Mouse (Mus musculus): ENCODE measurements around the gene Rnase2a. TPM values are rescaled to one million over a fixed set of nuclear protein-coding genes. Genes with fewer than 3 reads are reported as not detected.
"Not testable (repeated sequence)": the region's sequence is repeated elsewhere in the genome, so short reads cannot be mapped to it uniquely, and the experiment has no call there.

The Rnase2a gene
- polyA plus RNA-seq, 1 experiment from 2014 or later: not detected

DNA sequence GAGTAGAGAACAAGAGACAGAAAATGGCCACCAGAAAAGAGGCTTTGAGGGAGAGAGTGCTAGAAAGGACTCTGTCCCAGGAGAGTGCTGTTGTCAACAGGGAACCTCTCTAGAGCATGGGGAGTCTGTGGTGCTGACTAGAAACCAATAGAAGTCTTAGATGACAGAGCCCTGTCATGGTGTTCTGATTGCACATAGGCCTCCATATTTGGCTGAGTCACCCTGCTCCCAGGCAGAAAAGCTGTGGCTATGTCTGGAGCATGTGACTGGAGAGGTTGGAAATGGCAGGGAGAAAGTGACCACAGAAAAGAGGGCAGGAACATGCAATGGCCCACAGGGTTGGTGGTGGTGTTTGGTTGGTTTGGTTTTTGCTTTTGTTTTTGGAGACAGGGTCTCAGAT is 3.7 kb downstream of the Rnase2a start:
- H3K36me3 ChIP-seq (ENCODE audit: control insufficient read depth, insufficient read depth, low read length); H3K4me3 ChIP-seq (ENCODE audit: low read depth, low read length); H3K9ac ChIP-seq (ENCODE audit: low read depth, low read length); ATAC-seq; H3K27me3 ChIP-seq (ENCODE audit: control insufficient read depth, insufficient read depth, low read depth, low read length); H3K27ac ChIP-seq (ENCODE audit: low read length); H3K4me1 ChIP-seq (ENCODE audit: control insufficient read depth, insufficient read depth, low read length); H3K4me2 ChIP-seq (ENCODE audit: low read length); H3K9me3 ChIP-seq (replicated peaks; ENCODE audit: control insufficient read depth, low read length, poor library complexity, severe bottlenecking): not testable (repeated sequence)

GRCm38 (mm10) chr14:51250348-51250747 is 5.6 kb downstream of the Rnase2a start:
- no peaks in the 10 kb centered on the region for H3K4me1 ChIP-seq (ENCODE audit: control insufficient read depth, insufficient read depth, low read length)
- no peak overlapping the region for H3K4me3 ChIP-seq (ENCODE audit: low read depth, low read length)
- H3K4me2 ChIP-seq (ENCODE audit: low read length): no peak overlapping the region
- WGBS: 91% methylated on average over 3 of the region's 3 CpGs
- H3K27ac ChIP-seq (ENCODE audit: low read length): no peak overlapping the region
- no peak overlapping the region for H3K9ac ChIP-seq (ENCODE audit: low read depth, low read length)
- no peak for ATAC-seq
- H3K27me3 ChIP-seq (ENCODE audit: control insufficient read depth, insufficient read depth, low read depth, low read length): no peaks in the 10 kb centered on the region
- H3K9me3 ChIP-seq (replicated peaks; ENCODE audit: control insufficient read depth, low read length, poor library complexity, severe bottlenecking): no peaks in the 10 kb centered on the region
- no peaks in the 10 kb centered on the region for H3K36me3 ChIP-seq (ENCODE audit: control insufficient read depth, insufficient read depth, low read length)

GRCm38 (mm10) chr14:51247736-51248135 is 8.2 kb downstream of the Rnase2a start:
- no peaks in the 10 kb centered on the region for H3K4me1 ChIP-seq (ENCODE audit: control insufficient read depth, insufficient read depth, low read length)
- no peak overlapping the region for H3K4me3 ChIP-seq (ENCODE audit: low read depth, low read length)
- no peak overlapping the region for H3K9ac ChIP-seq (ENCODE audit: low read depth, low read length)
- H3K36me3 ChIP-seq (ENCODE audit: control insufficient read depth, insufficient read depth, low read length): no peaks in the 10 kb centered on the region
- WGBS: 89% methylated on average over 1 of the region's 1 CpGs
- no peaks in the 10 kb centered on the region for H3K9me3 ChIP-seq (replicated peaks; ENCODE audit: control insufficient read depth, low read length, poor library complexity, severe bottlenecking)
- H3K27ac ChIP-seq (ENCODE audit: low read length): no peak overlapping the region
- H3K27me3 ChIP-seq (ENCODE audit: control insufficient read depth, insufficient read depth, low read depth, low read length): no peaks in the 10 kb centered on the region
- no peak for ATAC-seq
- H3K4me2 ChIP-seq (ENCODE audit: low read length): no peak overlapping the region

GRCm38 (mm10) chr14:51240899-51241298 is 15.0 kb downstream of the Rnase2a start:
- H3K9ac ChIP-seq (ENCODE audit: low read depth, low read length): no peak overlapping the region
- H3K4me3 ChIP-seq (ENCODE audit: low read depth, low read length): no peak overlapping the region
- no peaks in the 10 kb centered on the region for H3K27me3 ChIP-seq (ENCODE audit: control insufficient read depth, insufficient read depth, low read depth, low read length)
- H3K4me1 ChIP-seq (ENCODE audit: control insufficient read depth, insufficient read depth, low read length): no peaks in the 10 kb centered on the region
- no peak overlapping the region for H3K4me2 ChIP-seq (ENCODE audit: low read length)
- H3K27ac ChIP-seq (ENCODE audit: low read length): no peak overlapping the region
- no peak for ATAC-seq
- no peaks in the 10 kb centered on the region for H3K36me3 ChIP-seq (ENCODE audit: control insufficient read depth, insufficient read depth, low read length)
- no peaks in the 10 kb centered on the region for H3K9me3 ChIP-seq (replicated peaks; ENCODE audit: control insufficient read depth, low read length, poor library complexity, severe bottlenecking)

GRCm38 (mm10) chr14:51237488-51237887 is 18.4 kb downstream of the Rnase2a start:
- 94% methylated on average over 1 of the region's 1 CpGs for WGBS
- not testable (repeated sequence) for ATAC-seq; H3K4me2 ChIP-seq (ENCODE audit: low read length)

DNA sequence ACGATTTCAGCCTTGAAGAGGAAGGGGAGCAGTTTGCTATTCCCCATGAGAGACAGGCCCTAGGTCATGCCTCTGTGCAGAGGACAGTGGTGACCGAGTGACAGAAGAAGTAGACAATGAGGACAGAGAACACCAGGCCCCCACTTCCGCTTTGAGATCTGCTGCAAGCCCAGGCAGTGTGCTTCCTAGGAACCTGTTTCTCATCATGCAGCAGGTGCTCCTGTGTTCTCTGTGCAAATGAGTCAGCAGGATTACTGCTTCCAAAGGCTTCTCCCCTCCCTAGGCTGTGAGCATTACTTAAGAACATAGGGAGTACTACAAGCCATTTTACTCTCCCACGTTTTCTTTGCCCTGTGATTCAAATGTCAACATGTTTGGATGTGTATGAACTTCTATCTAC is 26.3 kb downstream of the Rnase2a start:
- not testable (repeated sequence) for ATAC-seq

More at GRCm38 (mm10) chr14:51237488-51237887, 18.4 kb downstream of the Rnase2a start:
- not testable (repeated sequence) for H3K27ac ChIP-seq (ENCODE audit: low read length); H3K4me3 ChIP-seq (ENCODE audit: low read depth, low read length); H3K9me3 ChIP-seq (replicated peaks; ENCODE audit: control insufficient read depth, low read length, poor library complexity, severe bottlenecking); H3K4me1 ChIP-seq (ENCODE audit: control insufficient read depth, insufficient read depth, low read length); H3K9ac ChIP-seq (ENCODE audit: low read depth, low read length); H3K27me3 ChIP-seq (ENCODE audit: control insufficient read depth, insufficient read depth, low read depth, low read length); H3K36me3 ChIP-seq (ENCODE audit: control insufficient read depth, insufficient read depth, low read length)

GRCm38 (mm10) chr14:51220075-51220474 is 35.8 kb downstream of the Rnase2a start:
- H3K4me1 ChIP-seq (ENCODE audit: control insufficient read depth, insufficient read depth, low read length); H3K9me3 ChIP-seq (replicated peaks; ENCODE audit: control insufficient read depth, low read length, poor library complexity, severe bottlenecking); H3K4me2 ChIP-seq (ENCODE audit: low read length); H3K27ac ChIP-seq (ENCODE audit: low read length); H3K4me3 ChIP-seq (ENCODE audit: low read depth, low read length); H3K27me3 ChIP-seq (ENCODE audit: control insufficient read depth, insufficient read depth, low read depth, low read length); ATAC-seq; H3K9ac ChIP-seq (ENCODE audit: low read depth, low read length); H3K36me3 ChIP-seq (ENCODE audit: control insufficient read depth, insufficient read depth, low read length): not testable (repeated sequence)
- WGBS: 95% methylated on average over 3 of the region's 3 CpGs

More for the DNA sequence above, 26.3 kb downstream of the Rnase2a start:
- H3K9ac ChIP-seq (ENCODE audit: low read depth, low read length); H3K4me3 ChIP-seq (ENCODE audit: low read depth, low read length); H3K4me1 ChIP-seq (ENCODE audit: control insufficient read depth, insufficient read depth, low read length); H3K27ac ChIP-seq (ENCODE audit: low read length); H3K9me3 ChIP-seq (replicated peaks; ENCODE audit: control insufficient read depth, low read length, poor library complexity, severe bottlenecking); H3K27me3 ChIP-seq (ENCODE audit: control insufficient read depth, insufficient read depth, low read depth, low read length); H3K36me3 ChIP-seq (ENCODE audit: control insufficient read depth, insufficient read depth, low read length); H3K4me2 ChIP-seq (ENCODE audit: low read length): not testable (repeated sequence)
- 58% methylated on average over 4 of the region's 4 CpGs for WGBS

Other genes with a start within 250 kb of the Rnase2a start
- not detected in 2 replicates for gene Rnase10, start 248.4 kb downstream of the Rnase2a start, polyA plus RNA-seq (2015; fragmentation: Nextera tagmentation; extraction: Ambion mirVana)
- gene Rnase9, start 214.2 kb downstream of the Rnase2a start, polyA plus RNA-seq (2015; fragmentation: Nextera tagmentation; extraction: Ambion mirVana): not detected in 2 replicates
- not detected in 2 replicates for gene Rnase11, start 205.9 kb downstream of the Rnase2a start, polyA plus RNA-seq (2015; fragmentation: Nextera tagmentation; extraction: Ambion mirVana)
- not detected in 2 replicates for gene Rnase12, start 198.5 kb downstream of the Rnase2a start, polyA plus RNA-seq (2015; fragmentation: Nextera tagmentation; extraction: Ambion mirVana)
- gene Olfr750, start 181.7 kb downstream of the Rnase2a start, polyA plus RNA-seq (2015; fragmentation: Nextera tagmentation; extraction: Ambion mirVana): 0.07 TPM in 1 of 2 replicates, not detected in the other
- 13.6 and 15.2 TPM in 2 replicates for gene Rnase4, start 165.0 kb downstream of the Rnase2a start, polyA plus RNA-seq (2015; fragmentation: Nextera tagmentation; extraction: Ambion mirVana)
- 3.1 and 3.2 TPM in 2 replicates for gene Ang, start 165.0 kb downstream of the Rnase2a start, polyA plus RNA-seq (2015; fragmentation: Nextera tagmentation; extraction: Ambion mirVana)
- gene Eddm3b, start 141.7 kb downstream of the Rnase2a start, polyA plus RNA-seq (2015; fragmentation: Nextera tagmentation; extraction: Ambion mirVana): not detected in 2 replicates
- 0.77 and 0.91 TPM in 2 replicates for gene Rnase6, start 132.2 kb downstream of the Rnase2a start, polyA plus RNA-seq (2015; fragmentation: Nextera tagmentation; extraction: Ambion mirVana)
- 0.57 TPM in 1 of 2 replicates, not detected in the other for gene Rnase1, start 109.3 kb downstream of the Rnase2a start, polyA plus RNA-seq (2015; fragmentation: Nextera tagmentation; extraction: Ambion mirVana)
- not detected in 2 replicates for gene Rnase2b, start 93.9 kb downstream of the Rnase2a start, polyA plus RNA-seq (2015; fragmentation: Nextera tagmentation; extraction: Ambion mirVana)
- not detected in 2 replicates for gene Ang2, start 57.0 kb downstream of the Rnase2a start, polyA plus RNA-seq (2015; fragmentation: Nextera tagmentation; extraction: Ambion mirVana)
- not detected in 2 replicates for gene Ear14, start 52.7 kb downstream of the Rnase2a start, polyA plus RNA-seq (2015; fragmentation: Nextera tagmentation; extraction: Ambion mirVana)
- gene Gm7247, start 105.6 kb upstream of the Rnase2a start, polyA plus RNA-seq (2015; fragmentation: Nextera tagmentation; extraction: Ambion mirVana): not detected in 2 replicates
- gene Vmn2r88, start 154.7 kb upstream of the Rnase2a start, polyA plus RNA-seq (2015; fragmentation: Nextera tagmentation; extraction: Ambion mirVana): not detected in 2 replicates
- gene Vmn2r89, start 195.7 kb upstream of the Rnase2a start, polyA plus RNA-seq (2015; fragmentation: Nextera tagmentation; extraction: Ambion mirVana): not detected in 2 replicates